Mouse (Mus musculus): Measurements from ENCODE around the gene Kctd6. TPM values are rescaled to one million over a fixed set of nuclear protein-coding genes. Genes with fewer than 3 reads are reported as not detected.

The Kctd6 gene
- total RNA-seq, 2 experiments from 2014 or later, result 10.6 to 11.0 TPM

Other genes with a start within 250 kb of the Kctd6 start
- under 1 TPM in 1 of 2 experiments, not detected in 1; 0.27 TPM for gene Dnase1l3, start 219.6 kb upstream of the Kctd6 start, total RNA-seq (2021)
- gene Abhd6, start 211.2 kb upstream of the Kctd6 start, total RNA-seq (2021), result 1 to 10 TPM; 7.6 to 8.8 TPM
- 10 to 100 TPM; 25.5 to 28.5 TPM for gene Rpp14, start 133.8 kb upstream of the Kctd6 start, total RNA-seq (2021)
- gene Pxk, start 115.9 kb upstream of the Kctd6 start, total RNA-seq (2021), result 10 to 100 TPM; 20.6 to 24.4 TPM
- gene Pdhb, start 41.1 kb upstream of the Kctd6 start, total RNA-seq (2021), result 100 to 1,000 TPM; 886 to 904 TPM
- gene Acox2, start 45.2 kb downstream of the Kctd6 start, total RNA-seq (2021), result under 1 TPM in 1 of 2 experiments, not detected in 1; 0.48 TPM
- gene Fam107a, start 103.9 kb downstream of the Kctd6 start, total RNA-seq (2021), result 10 to 100 TPM; 14.3 to 15.0 TPM
- gene Oit1, start 164.6 kb downstream of the Kctd6 start, total RNA-seq (2021), result not detected